Mouse (Mus musculus) liver, adult 2 months (tissue): ENCODE results near the gene Camkk1.

Source experiments
- CTCF ChIP-seq: fragments of 200-500 bp; IDR thresholded peaks from 2 replicates; pipeline ENCODE4 v1.5.1; 2011; ENCODE audit warnings: low read depth, low read length, control low read depth
- POLR2A ChIP-seq: fragments of 200-500 bp; IDR thresholded peaks from 2 replicates; pipeline ENCODE4 v1.6.1; 2011; ENCODE audit warnings: low read length, control low read depth; ENCODE audit not compliant: insufficient read depth; ENCODE audit errors: extremely low read depth

DNA sequence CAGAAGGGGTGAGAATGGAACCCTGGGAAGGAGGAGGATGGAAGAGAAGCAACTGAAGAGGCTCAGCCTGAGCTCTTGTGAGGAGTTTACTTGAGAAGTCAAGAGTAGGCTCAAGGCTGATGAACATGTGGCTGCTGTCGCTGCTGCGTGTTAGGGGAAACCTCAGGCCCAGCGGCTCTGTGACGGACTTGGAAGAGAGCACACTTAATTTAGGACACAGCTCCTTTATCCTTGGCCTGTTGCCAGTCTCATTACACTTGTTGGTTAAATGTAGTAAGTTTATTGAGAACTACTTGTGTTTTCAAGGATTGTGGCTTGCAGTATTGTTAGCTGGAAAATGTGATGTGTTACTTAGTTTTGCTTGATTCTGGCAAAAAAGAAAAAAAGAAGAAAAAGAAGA, 57.9 kb downstream of the Camkk1 start:
- TF ChIP-seq CTCF (no peak), POLR2A (no peak)
